Mouse (Mus musculus): ENCODE results near the gene Camk1d. TPM values are rescaled to one million over a fixed set of nuclear protein-coding genes. Genes with fewer than 3 reads are reported as not detected.

The Camk1d gene
- polyA plus RNA-seq, 1 experiment: 14.3 TPM

GRCm38 (mm10) chr2:5709911-5710310, 4.4 kb downstream of the Camk1d start:
- peaks cover 18% of the 10 kb centered on the region for H3K4me1 ChIP-seq (ENCODE audit: control insufficient read depth, insufficient read depth, insufficient read length, low read length)
- TF ChIP-seq POLR2A (IDR thresholded peaks at IDR 0.05; ENCODE audit: low read depth, low read length): no peak
- TF ChIP-seq CTCF (IDR thresholded peaks at IDR 0.05; ENCODE audit: extremely low read depth, insufficient read length, insufficient replicate concordance, low read depth, low read length): no peak
- no peak overlapping the region for H3K4me3 ChIP-seq (ENCODE audit: low read depth, low read length)
- no peaks in the 10 kb centered on the region for H3K36me3 ChIP-seq (ENCODE audit: control insufficient read depth, insufficient read depth, low read length)
- WGBS: 85% methylated on average over 4 of the region's 4 CpGs
- no peaks in the 10 kb centered on the region for H3K27me3 ChIP-seq (ENCODE audit: control insufficient read depth, insufficient read depth, low read length)
- H3K27ac ChIP-seq (ENCODE audit: insufficient read depth, low read depth, low read length): no peak overlapping the region

- H3K36me3 ChIP-seq (ENCODE audit: control insufficient read depth, insufficient read depth, low read length): no peaks in the 10 kb centered on the region
- TF ChIP-seq CTCF (IDR thresholded peaks at IDR 0.05; ENCODE audit: extremely low read depth, insufficient read length, insufficient replicate concordance, low read depth, low read length): no peak
- no peak for TF ChIP-seq POLR2A (IDR thresholded peaks at IDR 0.05; ENCODE audit: low read depth, low read length)
- WGBS: 56% methylated on average over 10 of the region's 10 CpGs
- H3K4me3 ChIP-seq (ENCODE audit: low read depth, low read length): no peak overlapping the region
- no peaks in the 10 kb centered on the region for H3K27me3 ChIP-seq (ENCODE audit: control insufficient read depth, insufficient read depth, low read length)
- no peak overlapping the region for H3K27ac ChIP-seq (ENCODE audit: insufficient read depth, low read depth, low read length)
- peaks cover 18% of the 10 kb centered on the region for H3K4me1 ChIP-seq (ENCODE audit: control insufficient read depth, insufficient read depth, insufficient read length, low read length)
Measured at GRCm38 (mm10) chr2:5707871-5708733, 6.2 kb downstream of the Camk1d start.

DNA sequence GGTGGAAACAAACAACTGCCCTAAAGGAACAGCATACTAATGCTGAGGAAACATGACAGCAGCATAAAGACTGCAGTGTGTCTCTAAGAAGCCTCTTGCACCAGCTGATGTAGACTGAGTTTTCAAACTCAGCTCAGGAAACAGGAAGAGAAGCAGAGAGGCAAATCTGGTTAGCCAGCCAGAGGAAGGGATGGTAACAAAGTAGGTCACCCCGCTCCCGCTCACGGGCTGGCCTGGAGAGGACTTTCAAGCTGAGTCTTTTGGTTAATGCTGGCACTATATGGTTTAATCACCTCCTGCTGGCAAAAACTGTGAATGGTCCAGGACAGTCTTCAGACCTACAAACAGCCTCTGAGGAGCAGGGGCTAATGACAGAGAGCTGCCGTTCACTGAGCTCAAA, 7.7 kb downstream of the Camk1d start:
- H3K27me3 ChIP-seq (ENCODE audit: control insufficient read depth, insufficient read depth, low read length): no peaks in the 10 kb centered on the region
- H3K4me3 ChIP-seq (ENCODE audit: low read depth, low read length): no peak overlapping the region
- peaks cover 16% of the 10 kb centered on the region for H3K4me1 ChIP-seq (ENCODE audit: control insufficient read depth, insufficient read depth, insufficient read length, low read length)
- no peaks in the 10 kb centered on the region for H3K36me3 ChIP-seq (ENCODE audit: control insufficient read depth, insufficient read depth, low read length)
- TF ChIP-seq POLR2A (IDR thresholded peaks at IDR 0.05; ENCODE audit: low read depth, low read length): no peak
- TF ChIP-seq CTCF (IDR thresholded peaks at IDR 0.05; ENCODE audit: extremely low read depth, insufficient read length, insufficient replicate concordance, low read depth, low read length): no peak
- H3K27ac ChIP-seq (ENCODE audit: insufficient read depth, low read depth, low read length): no peak overlapping the region
- 74% methylated on average over 4 of the region's 4 CpGs for WGBS

- no peak overlapping the region for H3K4me3 ChIP-seq (ENCODE audit: low read depth, low read length)
- no peak overlapping the region for H3K27ac ChIP-seq (ENCODE audit: insufficient read depth, low read depth, low read length)
- TF ChIP-seq POLR2A (IDR thresholded peaks at IDR 0.05; ENCODE audit: low read depth, low read length): no peak
- TF ChIP-seq CTCF (IDR thresholded peaks at IDR 0.05; ENCODE audit: extremely low read depth, insufficient read length, insufficient replicate concordance, low read depth, low read length): no peak
- no peaks in the 10 kb centered on the region for H3K27me3 ChIP-seq (ENCODE audit: control insufficient read depth, insufficient read depth, low read length)
- 81% methylated on average over 2 of the region's 2 CpGs for WGBS
- H3K36me3 ChIP-seq (ENCODE audit: control insufficient read depth, insufficient read depth, low read length): no peaks in the 10 kb centered on the region
- peaks cover 8% of the 10 kb centered on the region; the same call in 1 of the 2 replicates for H3K4me1 ChIP-seq (ENCODE audit: control insufficient read depth, insufficient read depth, insufficient read length, low read length)
Measured at GRCm38 (mm10) chr2:5702370-5702769, 11.9 kb downstream of the Camk1d start.

DNA sequence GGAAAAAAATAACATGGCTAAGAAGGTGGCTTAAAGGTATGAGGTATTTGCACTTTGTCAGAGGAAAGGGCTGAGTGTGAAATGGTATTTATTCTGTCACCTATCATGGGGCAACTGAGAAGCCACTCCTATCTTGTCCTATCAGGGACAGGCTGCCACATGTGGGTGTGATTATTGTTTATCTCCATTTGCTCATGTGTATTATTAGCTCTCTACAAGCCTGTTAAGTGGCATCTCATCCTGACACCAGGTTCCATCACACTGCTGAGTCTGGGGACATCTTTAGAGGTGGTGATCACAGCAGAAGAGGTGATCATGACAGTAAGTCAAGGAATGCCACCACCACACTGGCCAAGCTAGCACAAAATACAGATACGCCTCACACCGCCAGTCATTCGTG, 13.4 kb downstream of the Camk1d start:
- 99% methylated on average over 3 of the region's 3 CpGs for WGBS
- H3K27ac ChIP-seq (ENCODE audit: insufficient read depth, low read depth, low read length): no peak overlapping the region
- peaks cover 4% of the 10 kb centered on the region; the same call in 1 of the 2 replicates for H3K4me1 ChIP-seq (ENCODE audit: control insufficient read depth, insufficient read depth, insufficient read length, low read length)
- no peak overlapping the region for H3K4me3 ChIP-seq (ENCODE audit: low read depth, low read length)
- no peaks in the 10 kb centered on the region for H3K27me3 ChIP-seq (ENCODE audit: control insufficient read depth, insufficient read depth, low read length)
- TF ChIP-seq POLR2A (IDR thresholded peaks at IDR 0.05; ENCODE audit: low read depth, low read length): no peak
- no peak for TF ChIP-seq CTCF (IDR thresholded peaks at IDR 0.05; ENCODE audit: extremely low read depth, insufficient read length, insufficient replicate concordance, low read depth, low read length)
- H3K36me3 ChIP-seq (ENCODE audit: control insufficient read depth, insufficient read depth, low read length): no peaks in the 10 kb centered on the region

- H3K27ac ChIP-seq (ENCODE audit: insufficient read depth, low read depth, low read length): no peak overlapping the region
- peaks cover 4% of the 10 kb centered on the region; the same call in 1 of the 2 replicates for H3K4me1 ChIP-seq (ENCODE audit: control insufficient read depth, insufficient read depth, insufficient read length, low read length)
- no peaks in the 10 kb centered on the region for H3K36me3 ChIP-seq (ENCODE audit: control insufficient read depth, insufficient read depth, low read length)
- no peak overlapping the region for H3K4me3 ChIP-seq (ENCODE audit: low read depth, low read length)
- TF ChIP-seq CTCF (IDR thresholded peaks at IDR 0.05; ENCODE audit: extremely low read depth, insufficient read length, insufficient replicate concordance, low read depth, low read length): no peak
- no peak for TF ChIP-seq POLR2A (IDR thresholded peaks at IDR 0.05; ENCODE audit: low read depth, low read length)
- H3K27me3 ChIP-seq (ENCODE audit: control insufficient read depth, insufficient read depth, low read length): no peaks in the 10 kb centered on the region
- 89% methylated on average over 8 of the region's 8 CpGs for WGBS
Measured at GRCm38 (mm10) chr2:5698451-5698850, 15.9 kb downstream of the Camk1d start.

DNA sequence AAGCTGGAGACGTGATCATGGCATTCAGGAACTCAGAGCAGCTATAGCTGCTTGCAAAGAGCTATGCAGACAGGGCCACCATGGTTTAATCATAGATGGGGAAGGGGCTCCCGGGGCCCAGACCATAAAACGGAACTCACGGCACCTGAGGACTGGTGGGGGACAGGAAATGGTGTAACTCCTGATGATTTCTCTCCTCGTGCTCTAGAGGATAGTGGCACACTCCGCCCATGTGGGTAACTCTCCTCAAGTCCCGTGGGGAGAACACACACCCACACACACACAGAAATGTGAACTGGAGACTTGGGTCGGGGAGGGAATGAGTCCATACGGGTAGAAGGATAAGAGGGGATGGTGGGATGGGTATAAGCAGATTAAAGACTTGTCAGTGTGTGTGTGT, 20.2 kb downstream of the Camk1d start:
- WGBS: 87% methylated on average over 9 of the region's 9 CpGs
- no peaks in the 10 kb centered on the region for H3K4me1 ChIP-seq (ENCODE audit: control insufficient read depth, insufficient read depth, insufficient read length, low read length)
- no peak overlapping the region for H3K27ac ChIP-seq (ENCODE audit: insufficient read depth, low read depth, low read length)
- no peak overlapping the region for H3K4me3 ChIP-seq (ENCODE audit: low read depth, low read length)
- no peaks in the 10 kb centered on the region for H3K27me3 ChIP-seq (ENCODE audit: control insufficient read depth, insufficient read depth, low read length)
- TF ChIP-seq POLR2A (IDR thresholded peaks at IDR 0.05; ENCODE audit: low read depth, low read length) (no peak), CTCF (IDR thresholded peaks at IDR 0.05; ENCODE audit: extremely low read depth, insufficient read length, insufficient replicate concordance, low read depth, low read length) (no peak)
- H3K36me3 ChIP-seq (ENCODE audit: control insufficient read depth, insufficient read depth, low read length): peaks cover 5% of the 10 kb centered on the region; the same call in 1 of the 2 replicates

All from small intestine, adult 2 months (tissue).